Mouse (Mus musculus) liver, embryonic 14.5 days (tissue): ENCODE measurements around the gene Gpr19. TPM values are rescaled to one million over a fixed set of nuclear protein-coding genes. Genes with fewer than 3 reads are reported as not detected.

Experiments
- ATAC-seq: fragments of 200-750 bp; cut with Nextera tagmentation; 2 replicates; pipeline ENCODE4 v1.8.0; 2017; ENCODE audit warnings: moderate number of reproducible peaks, mild to moderate bottlenecking, moderate library complexity; ENCODE audit not compliant: insufficient read depth
- DNase-seq, 3 experiments: peaks; one replicate each; pipeline ENCODE4 v3.0.0-alpha.2; 2012 to 2013; ENCODE audit warnings: low read depth in 3 of 3, low spot score in 3 of 3
- H3K27ac ChIP-seq: fragments of 300-500 bp; sonication (generic); 2 replicates; pipeline ENCODE4 v1.5.1; 2014; ENCODE audit warnings: moderate library complexity, mild to moderate bottlenecking, control low read depth, inconsistent platforms
- H3K27me3 ChIP-seq: fragments of 300-500 bp; sonication (generic); 2 replicates; pipeline ENCODE4 v1.6.1; 2014; ENCODE audit warnings: mild to moderate bottlenecking, low read length, moderate library complexity; ENCODE audit not compliant: control insufficient read depth, insufficient read depth
- H3K36me3 ChIP-seq: fragments of 300-500 bp; sonication (generic); replicated peaks from 2 replicates; pipeline ENCODE4 v1.6.1; 2014; ENCODE audit warnings: low read depth; ENCODE audit not compliant: control insufficient read depth, insufficient read depth
- H3K4me1 ChIP-seq, 2 experiments: fragments of 200-500 bp in 1 of 2; fragments of 300-500 bp in 1 of 2; sonication (generic) in 1 of 2; replicated peaks; 2 replicates each; pipeline ENCODE4 v1.6.1; 2012 to 2014; ENCODE audit warnings: antibody characterized with exemption in 1 of 2, inconsistent platforms in 1 of 2, low read length in 1 of 2; ENCODE audit not compliant: control insufficient read depth in 2 of 2, insufficient read depth in 2 of 2
- H3K4me2 ChIP-seq: fragments of 300-500 bp; sonication (generic); 2 replicates; pipeline ENCODE4 v1.6.1; 2014; ENCODE audit warnings: low read depth, mild to moderate bottlenecking, control low read depth, moderate library complexity
- H3K4me3 ChIP-seq, 2 experiments: fragments of 200-500 bp in 1 of 2; fragments of 300-500 bp in 1 of 2; sonication (generic) in 1 of 2; 2 replicates each; pipeline ENCODE4 v1.5.1; 2012 to 2014; ENCODE audit warnings: low read depth in 2 of 2, low read length in 2 of 2, mild to moderate bottlenecking in 2 of 2, control low read depth in 1 of 2, inconsistent platforms in 1 of 2, moderate library complexity in 1 of 2; ENCODE audit not compliant: insufficient read depth in 1 of 2
- H3K9ac ChIP-seq: fragments of 300-500 bp; sonication (generic); replicated peaks from 2 replicates; pipeline ENCODE4 v1.6.1; 2014; ENCODE audit warnings: mild to moderate bottlenecking, control low read depth, moderate library complexity
- H3K9me3 ChIP-seq: fragments of 300-500 bp; sonication (generic); 2 replicates; pipeline ENCODE4 v1.6.1; 2016; ENCODE audit warnings: low read length, mixed read lengths; ENCODE audit not compliant: control insufficient read depth
- CTCF ChIP-seq: IDR thresholded peaks from 2 replicates; pipeline ENCODE4 v1.5.1; 2016; ENCODE audit warnings: antibody characterized with exemption, low read depth, control low read depth
- EP300 ChIP-seq: IDR thresholded peaks from 2 replicates; pipeline ENCODE4 v1.6.1; 2016; ENCODE audit warnings: antibody characterized with exemption, low read depth
- WGBS: fragments of 180-500 bp; shearing (Covaris S2); extraction: QIAGEN DNeasy Blood & Tissue Kit; methylation state at CpG from one replicate; pipeline ENCODE4 v1.1.7; 2014; ENCODE audit not compliant: insufficient replicate concordance; 5-methylcytosine and 5-hydroxymethylcytosine counted together
- polyA plus RNA-seq, 2 experiments: library from polyadenylated mRNA; depleted of rRNA in 1 of 2; stranded (reverse) in 1 of 2; unstranded in 1 of 2; fragments of >200 nt; fragmentation: Nextera tagmentation in 1 of 2; extraction: Ambion mirVana in 1 of 2; gene quantifications; 2 replicates each; pipeline versions ENCODE4 v1.2.1 to v1.2.3; 2012 to 2014

Gene Gpr19
- polyA plus RNA-seq, 2 experiments: 4.4 TPM

DNA sequence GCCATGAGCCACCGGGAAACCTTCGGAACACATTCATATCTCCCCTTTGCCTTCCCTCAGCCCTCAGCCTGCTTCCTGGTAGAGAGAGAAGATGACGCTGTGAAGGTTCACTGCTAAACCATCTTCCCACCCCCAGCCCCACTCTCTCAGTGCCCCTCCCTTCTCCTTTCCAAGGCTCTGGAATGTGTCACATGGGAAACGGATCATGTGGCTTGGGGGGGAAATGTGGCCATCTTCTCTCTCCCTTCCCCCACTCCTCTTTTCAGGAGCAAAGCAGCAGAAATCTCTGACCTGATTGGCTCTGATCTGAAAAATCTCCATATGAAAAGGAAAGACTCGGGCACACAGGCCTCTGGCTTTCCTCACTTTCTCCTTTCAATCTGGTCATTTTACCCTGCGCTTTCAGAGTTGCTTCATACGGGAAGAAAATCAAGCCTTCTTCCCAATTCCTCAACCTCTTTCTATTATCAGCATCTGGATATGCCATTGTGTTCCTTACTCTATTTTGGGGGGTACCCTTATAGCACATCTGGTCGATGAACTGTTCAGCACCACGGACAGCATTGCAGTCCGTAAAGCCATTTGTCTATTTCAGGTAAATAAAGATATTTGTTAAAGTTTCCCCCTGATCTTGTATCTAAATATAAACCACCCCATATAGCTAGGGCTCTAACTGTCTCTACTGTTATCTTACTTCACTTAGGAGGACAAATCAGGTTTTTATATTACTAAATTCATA, 10.5 kb downstream of the Gpr19 start:
- Histone ChIP-seq H3K4me1 (no peaks in the 10 kb centered on the region; a peak in 2 of 4 replicates), H3K27ac (no peak overlapping the region), H3K4me3 (0 out of 4 replicates have a peak overlapping the region, but pooled peaks of 1 of the 2 experiments have one; percentile 17), H3K9ac (no peak overlapping the region), H3K36me3 (no peaks in the 10 kb centered on the region), H3K4me2 (no peak overlapping the region), H3K9me3 (no peaks in the 10 kb centered on the region), H3K27me3 (peaks cover 2% of the 10 kb centered on the region; the same call in 1 of the 2 replicates)
- no peak for ATAC-seq
- TF ChIP-seq CTCF: no peak
- TF ChIP-seq EP300: no peak
- DNase-seq: no peak
- 19% methylated on average over 10 of the region's 10 CpGs for WGBS

DNA sequence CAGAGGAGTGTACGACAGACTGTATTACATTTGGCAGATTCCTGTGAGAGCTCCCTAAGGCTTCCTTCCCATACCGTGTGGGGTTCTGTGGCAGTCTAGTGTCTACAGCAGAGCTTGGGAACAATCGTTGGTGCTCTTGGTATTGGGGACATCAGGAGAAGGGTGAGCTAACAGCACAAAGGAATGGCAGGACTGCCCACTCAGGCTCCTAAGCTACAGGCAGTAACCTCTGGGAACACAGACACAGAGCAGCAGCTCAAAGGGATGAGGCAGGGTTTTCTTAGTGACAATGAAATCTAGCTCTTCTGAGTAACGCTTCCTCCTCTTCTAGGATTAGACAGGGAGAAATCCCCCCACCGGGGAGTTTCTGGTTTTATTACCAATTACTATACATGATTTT, 11.4 kb downstream of the Gpr19 start:
- no peak overlapping the region for H3K9ac ChIP-seq
- no peak overlapping the region for H3K4me2 ChIP-seq
- no peak for DNase-seq
- no peak for ATAC-seq
- no peak overlapping the region for H3K4me3 ChIP-seq
- peaks cover 2% of the 10 kb centered on the region; the same call in 1 of the 2 replicates for H3K27me3 ChIP-seq
- WGBS: 58% methylated on average over 5 of the region's 5 CpGs
- H3K36me3 ChIP-seq: no peaks in the 10 kb centered on the region
- no peaks in the 10 kb centered on the region for H3K9me3 ChIP-seq
- TF ChIP-seq EP300: no peak
- TF ChIP-seq CTCF: no peak
- H3K4me1 ChIP-seq: no peaks in the 10 kb centered on the region; a peak in 2 of 4 replicates
- no peak overlapping the region for H3K27ac ChIP-seq

- Histone ChIP-seq H3K9me3 (no peaks in the 10 kb centered on the region), H3K4me2 (no peak overlapping the region), H3K27me3 (peaks cover 2% of the 10 kb centered on the region; the same call in 1 of the 2 replicates), H3K36me3 (no peaks in the 10 kb centered on the region), H3K4me3 (no peak overlapping the region), H3K4me1 (no peaks in the 10 kb centered on the region; a peak in 2 of 4 replicates), H3K9ac (no peak overlapping the region), H3K27ac (no peak overlapping the region)
- TF ChIP-seq EP300 (no peak), CTCF (no peak)
- DNase-seq: no peak
- ATAC-seq: no peak
- WGBS: 75% methylated on average over 8 of the region's 8 CpGs
These were observed 11.9 kb downstream of the Gpr19 start for GRCm38 (mm10) chr6:134886475-134886874.

GRCm38 (mm10) chr6:134885515-134885914, 12.9 kb downstream of the Gpr19 start:
- Histone ChIP-seq H3K4me3 (no peak overlapping the region), H3K4me1 (no peaks in the 10 kb centered on the region; a peak in 2 of 4 replicates), H3K27me3 (peaks cover 2% of the 10 kb centered on the region; the same call in 1 of the 2 replicates), H3K36me3 (no peaks in the 10 kb centered on the region), H3K27ac (no peak overlapping the region), H3K9me3 (no peaks in the 10 kb centered on the region), H3K9ac (no peak overlapping the region), H3K4me2 (no peak overlapping the region)
- no peak for ATAC-seq
- 83% methylated on average over 2 of the region's 2 CpGs for WGBS
- TF ChIP-seq EP300 (no peak), CTCF (no peak)
- no peak for DNase-seq

- DNase-seq (no peak), ATAC-seq (no peak)
- Histone ChIP-seq H3K36me3 (no peaks in the 10 kb centered on the region), H3K9me3 (no peaks in the 10 kb centered on the region), H3K9ac (no peak overlapping the region), H3K4me3 (no peak overlapping the region), H3K27ac (no peak overlapping the region), H3K4me2 (no peak overlapping the region), H3K4me1 (peaks cover 0 to 3% of the 10 kb centered on the region in 2 experiments; a peak in 2 of 4 replicates), H3K27me3 (peaks cover 2% of the 10 kb centered on the region; the same call in 1 of the 2 replicates)
- WGBS: 63% methylated on average over 4 of the region's 4 CpGs
- TF ChIP-seq EP300 (no peak), CTCF (no peak)
These were observed 14.7 kb downstream of the Gpr19 start for GRCm38 (mm10) chr6:134883661-134884060.
